Comparison of ENCODE assay signal across 13 mouse cellular contexts in the genomic region with DNA sequence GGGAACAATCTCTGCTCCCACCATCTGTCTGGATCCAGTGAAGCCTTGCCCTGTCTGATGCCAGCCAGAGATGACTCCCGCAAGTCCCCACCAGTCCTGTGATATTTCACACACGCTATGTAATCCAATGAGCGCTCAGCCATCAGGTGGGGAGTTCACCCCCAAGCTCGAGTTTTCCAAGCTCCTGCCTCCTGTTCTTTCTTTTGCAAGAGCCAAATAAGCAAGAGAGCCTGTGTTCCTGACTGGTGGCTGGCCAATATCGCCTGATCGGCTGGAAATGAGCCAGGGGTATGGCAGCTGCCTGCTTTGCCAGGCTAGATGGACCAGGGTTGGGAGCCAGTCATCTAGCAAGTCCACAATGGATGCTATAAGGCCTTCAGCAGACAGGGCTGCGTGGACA.
DNase-seq lines count a peak whose midpoint lies in the region; ATAC-seq and TF ChIP-seq lines count a peak whose summit lies in the region.
"Had no signal": no experiment of that assay in that cellular context is flagged by ENCODE, and none has a peak within 500 bp of the region (broad histone marks: within the 10 kb centered on the region; RNA-seq: fewer than 3 reads in every experiment).

No protein-coding gene starts in this region.

- no peaks in the 10 kb centered on the region for H3K9me3 ChIP-seq in kidney, embryonic 14.5 days (ENCODE audit: control insufficient read depth, low read length)
- H3K9me3 ChIP-seq: liver, embryonic 12.5 days had no signal

- no peak overlapping the region for H3K9ac ChIP-seq in kidney, embryonic 14.5 days (ENCODE audit: low read depth, low read length)
- H3K9ac ChIP-seq: liver, embryonic 12.5 days had no signal

- 87% methylated on average over 7 of the region's 7 CpGs for WGBS in kidney, embryonic 14.5 days

- no peak overlapping the region for H3K4me2 ChIP-seq in kidney, embryonic 14.5 days (replicated peaks; ENCODE audit: low read depth, low read length)
- H3K4me2 ChIP-seq: liver, embryonic 12.5 days had no signal

- H3K27ac ChIP-seq in kidney, embryonic 14.5 days (ENCODE audit: low read depth, low read length): no peak overlapping the region
- H3K27ac ChIP-seq: liver, embryonic 12.5 days had no signal

- no peaks in the 10 kb centered on the region for H3K36me3 ChIP-seq in kidney, embryonic 14.5 days (ENCODE audit: control insufficient read depth, insufficient read depth, low read length)

- TF ChIP-seq POLR2A in brain, embryonic 14.5 days (IDR thresholded peaks at IDR 0.05; ENCODE audit: borderline replicate concordance, extremely low read depth, insufficient read depth, insufficient read length, poor library complexity, severe bottlenecking): no peak

- no peak for ATAC-seq in kidney, embryonic 14.5 days (ENCODE audit: low FRiP score, low TSS enrichment)
- no peak for ATAC-seq in erythroid progenitor cell, adult 5-6 weeks (replicated peaks; ENCODE audit: low FRiP score, poor library complexity, severe bottlenecking)
- ATAC-seq: liver, embryonic 12.5 days had no signal

- DNase-seq in left cerebral cortex, postnatal 10 days (ENCODE audit: extremely low spot score in 1 of 2, low spot score in 2 of 2): peak; percentile 40 to 43
- no peak for DNase-seq in left cerebral cortex, adult 8-10 months (ENCODE audit: low spot score in 2 of 2)
- peak; percentile 56 for DNase-seq in adrenal gland, postnatal 14 days
- DNase-seq in brain, embryonic 14.5 days (ENCODE audit: low read depth): peak; percentile 92
- peak; percentile 45 for DNase-seq in layer of hippocampus, adult 9-11 months
- DNase-seq: gastrocnemius, postnatal 25 days; kidney, adult 8-10 months; lung, postnatal 14 days; spleen, adult 18-20 months had no signal

- H3K4me1 ChIP-seq in kidney, embryonic 14.5 days (ENCODE audit: control insufficient read depth, insufficient read depth, low read length): peaks cover 2% of the 10 kb centered on the region; the same call in 1 of the 2 replicates

- H3K27me3 ChIP-seq in kidney, embryonic 14.5 days (ENCODE audit: control insufficient read depth, insufficient read depth, low read length): no peaks in the 10 kb centered on the region
- H3K27me3 ChIP-seq: liver, embryonic 12.5 days had no signal

- no peak overlapping the region for H3K4me3 ChIP-seq in kidney, embryonic 14.5 days (ENCODE audit: low read length)
- H3K4me3 ChIP-seq: left cerebral cortex, adult 2 months; liver, embryonic 12.5 days had no signal

- intact Hi-C loops in left cerebral cortex, postnatal 10 days (cut with DNase I): no loop called here

- no peak for TF ChIP-seq CTCF in brain, embryonic 14.5 days (IDR thresholded peaks at IDR 0.05; ENCODE audit: borderline replicate concordance, extremely low read depth, insufficient read depth, insufficient read length)

Comparison
In these comparisons a context has a peak if more than half of its experiments do, and no peak if none do; other contexts are left out.
1. DNase-seq: peak in left cerebral cortex, postnatal 10 days (2 of 2), adrenal gland, postnatal 14 days (single experiment), brain, embryonic 14.5 days (single experiment) and layer of hippocampus, adult 9-11 months (single experiment); none in left cerebral cortex, adult 8-10 months (0 of 2).